Mouse (Mus musculus): ENCODE measurements at regions not wholly inside any gene's neighbourhood (a gene's known extent, or its start where the extent isn't known, plus 50 kb on each side); places are given as distances from the start of the nearest gene placed in this dataset.

DNA sequence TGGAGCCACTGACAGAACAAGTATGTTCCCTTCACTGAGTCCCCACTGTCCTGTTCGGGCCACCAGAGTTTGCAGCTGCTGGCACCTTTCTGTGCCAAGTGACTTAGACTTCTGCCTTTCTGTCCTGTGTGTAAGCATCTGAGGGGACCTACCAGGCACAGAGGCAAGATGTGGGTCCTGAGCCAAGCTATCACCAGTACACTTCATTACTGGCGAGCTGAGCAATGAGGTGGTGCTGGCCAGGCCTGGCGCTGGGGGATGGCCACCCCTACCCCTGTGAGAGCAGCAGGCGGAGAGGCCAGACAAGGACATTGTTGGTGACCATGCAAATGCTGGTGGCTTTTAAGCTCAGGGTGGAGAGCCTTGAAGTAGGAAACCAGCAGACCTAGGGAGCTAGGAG lies 87.6 kb upstream of the Mrps6 start:
- no peak for DNase-seq

DNA sequence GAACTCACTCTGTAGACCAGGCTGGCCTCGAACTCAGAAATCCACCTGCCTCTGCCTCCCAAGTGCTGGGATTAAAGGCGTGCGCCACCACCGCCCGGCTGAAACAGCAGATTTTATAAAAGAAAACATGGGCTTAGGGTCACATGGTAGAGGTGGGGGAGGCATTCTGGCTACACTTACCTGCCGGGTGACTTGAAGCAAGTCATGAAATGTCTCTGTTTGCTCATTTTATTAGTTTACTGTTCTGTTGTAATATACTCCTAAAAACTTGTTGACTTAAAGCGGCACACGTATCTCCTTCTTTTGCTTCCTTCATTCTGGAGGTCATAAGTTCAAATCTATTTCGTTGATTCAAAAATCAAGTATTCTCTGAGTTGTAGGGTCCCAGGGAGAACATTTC lies 84.9 kb upstream of the Mrps6 start:
- DNase-seq, result no peak

GRCm38 (mm10) chr16:91976194-91976805 lies 81.8 kb upstream of the Mrps6 start:
- DNase-seq, result no peak

DNA sequence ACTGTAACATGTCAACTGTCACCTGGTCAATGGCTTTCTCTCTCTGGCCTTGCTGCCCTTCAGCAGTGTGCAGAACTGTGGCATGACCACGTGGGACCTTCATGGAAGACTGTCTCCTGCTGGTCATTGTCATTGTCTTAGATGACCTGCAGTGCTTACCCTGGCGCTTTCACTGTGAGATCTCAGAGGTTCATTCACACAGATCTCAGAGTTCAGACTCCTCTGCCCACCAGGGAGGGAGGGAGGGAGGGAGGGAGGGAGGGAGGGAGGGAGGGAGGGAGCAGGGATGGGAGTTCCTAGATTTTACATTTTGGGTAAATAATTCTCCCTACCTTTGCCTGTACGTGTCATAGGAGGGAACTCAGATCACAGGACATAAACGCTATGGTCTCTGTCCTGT lies 79.6 kb upstream of the Mrps6 start:
- no peak for DNase-seq

- DNase-seq, result peak; percentile 78
Measured at GRCm38 (mm10) chr16:91978846-91979245, 79.2 kb upstream of the Mrps6 start.

GRCm38 (mm10) chr16:91980482-91980881 lies 77.6 kb upstream of the Mrps6 start:
- no peak for DNase-seq

DNA sequence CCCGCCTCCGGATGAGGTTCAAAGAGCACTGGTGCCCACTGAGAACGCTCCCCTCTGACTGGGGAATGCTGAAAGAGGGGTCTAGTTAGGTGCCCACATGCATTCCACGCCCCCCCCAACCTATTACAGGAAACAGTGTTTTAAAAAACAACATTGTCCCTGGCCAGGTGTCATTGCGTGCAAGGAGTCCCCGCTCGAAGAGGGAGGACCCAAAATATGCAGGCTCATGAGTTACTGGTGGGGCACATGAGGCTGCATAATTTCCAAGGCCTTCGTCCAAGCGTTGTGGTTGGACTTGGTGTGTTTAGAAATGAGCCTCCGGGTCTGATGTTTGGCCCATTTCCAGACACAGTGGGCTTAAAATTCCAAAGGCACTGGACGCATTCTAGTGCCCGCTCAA lies 72.9 kb upstream of the Mrps6 start:
- DNase-seq, result peak; percentile 67

DNA sequence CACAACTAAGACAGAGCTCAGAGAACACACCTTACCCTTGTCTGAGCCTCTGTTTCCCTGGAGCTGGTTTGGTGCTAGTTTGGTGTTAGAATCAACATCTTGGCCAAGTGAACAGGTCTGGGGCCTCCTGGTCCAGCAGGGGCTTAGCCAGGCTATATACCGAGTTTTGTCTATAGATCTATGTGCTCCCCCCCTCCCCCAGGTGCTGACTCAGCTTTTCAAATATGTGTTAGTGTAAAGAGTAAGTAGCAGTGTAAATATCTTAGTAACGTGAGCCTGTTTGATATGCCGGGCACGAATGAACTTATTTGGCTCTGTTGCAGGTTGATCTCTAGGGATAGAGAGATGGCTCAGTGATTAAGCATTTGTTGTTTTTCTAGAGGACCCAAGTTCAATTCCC lies 68.7 kb upstream of the Mrps6 start:
- no peak for DNase-seq

DNA sequence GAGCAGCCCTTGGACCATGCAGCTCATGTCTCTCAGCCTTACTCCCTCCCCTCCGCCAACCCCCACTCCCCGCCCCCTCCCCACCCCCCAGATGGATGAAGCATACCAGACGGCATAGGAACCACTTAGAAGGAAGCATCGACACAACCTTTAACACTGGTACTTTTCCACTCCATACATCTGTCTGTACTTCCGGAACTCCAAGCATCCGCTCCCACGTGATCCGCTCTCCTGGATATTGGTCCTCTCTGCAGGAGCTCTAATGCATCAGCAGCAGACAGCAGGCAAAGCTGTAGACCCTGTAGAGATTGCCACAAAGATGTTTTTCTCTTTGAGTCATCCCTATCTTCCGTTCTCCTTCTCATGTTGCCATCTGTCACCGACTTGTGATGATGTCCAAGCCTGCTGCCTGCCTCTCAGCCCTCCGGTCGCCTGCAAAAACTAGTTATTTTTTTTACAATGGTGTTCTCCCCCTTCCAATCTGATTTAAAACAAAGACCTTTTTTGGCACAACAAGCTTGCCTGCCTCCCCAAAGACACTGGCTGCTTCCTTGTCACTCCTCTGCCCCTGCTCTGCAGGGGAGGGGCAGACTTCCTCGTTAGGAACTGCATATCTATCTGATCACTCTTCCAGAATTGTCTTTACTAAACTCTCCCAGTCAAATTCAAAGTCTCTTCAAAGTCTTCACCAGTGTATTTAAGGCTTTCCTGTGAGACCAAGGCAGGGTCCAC lies 62.4 kb upstream of the Mrps6 start:
- peak; percentile 70 for DNase-seq

- DNase-seq, result no peak
Measured at GRCm38 (mm10) chr16:92007351-92007750, 50.7 kb upstream of the Mrps6 start.

Measured in kidney, postnatal 14 days (tissue).